Mouse (Mus musculus) ZHBTc4 (cell line): ENCODE data around the gene Magix.
"Not testable (repeated sequence)": the region's sequence is repeated elsewhere in the genome, so short reads cannot be mapped to it uniquely, and the experiment has no call there.

Source experiments
- DNase-seq: peaks from one replicate; pipeline ENCODE4 v3.0.0-alpha.2; 2011; ENCODE audit warnings: low read depth, low spot score

Gene Magix

DNA sequence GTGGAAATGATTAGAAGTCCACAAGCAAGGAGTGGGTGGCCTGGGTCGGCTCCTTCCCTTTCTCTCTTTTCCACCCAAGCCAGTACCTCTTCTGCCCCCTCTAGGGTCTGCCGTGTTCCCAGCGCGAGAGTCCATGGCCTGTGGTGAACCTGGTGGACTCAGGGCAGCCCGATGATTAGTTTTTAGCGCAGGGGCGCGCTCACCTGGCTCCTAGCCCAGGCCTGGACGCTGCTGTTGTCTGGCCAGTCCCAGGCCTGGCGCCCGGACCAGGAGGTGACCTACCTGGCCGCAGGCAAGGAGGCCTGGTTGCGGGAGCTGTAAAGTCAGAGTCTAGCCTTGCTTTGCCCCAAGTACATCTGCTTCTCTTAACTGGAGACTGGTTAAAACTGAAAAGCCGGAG, at the start of gene Magix:
Gene Magix, minus strand, starts transcription at position 388 of the 400 bp plus-strand sequence.
- no peak for DNase-seq

GRCm38 (mm10) chrX:7728922-7729265, 47.8 kb upstream of the Magix start:
- no peak for DNase-seq

GRCm38 (mm10) chrX:7728215-7728921, 47.3 kb upstream of the Magix start, which contains the start of gene Praf2:
Gene Praf2 (plus strand): TSS chrX:7728439.
- DNase-seq: peak; percentile 96

GRCm38 (mm10) chrX:7727176-7727575, 46.1 kb upstream of the Magix start:
- DNase-seq: no peak

GRCm38 (mm10) chrX:7725841-7726240, 44.8 kb upstream of the Magix start:
- DNase-seq: peak; percentile 82

- no peak for DNase-seq
Observed at GRCm38 (mm10) chrX:7724135-7724534, 43.1 kb upstream of the Magix start.

DNA sequence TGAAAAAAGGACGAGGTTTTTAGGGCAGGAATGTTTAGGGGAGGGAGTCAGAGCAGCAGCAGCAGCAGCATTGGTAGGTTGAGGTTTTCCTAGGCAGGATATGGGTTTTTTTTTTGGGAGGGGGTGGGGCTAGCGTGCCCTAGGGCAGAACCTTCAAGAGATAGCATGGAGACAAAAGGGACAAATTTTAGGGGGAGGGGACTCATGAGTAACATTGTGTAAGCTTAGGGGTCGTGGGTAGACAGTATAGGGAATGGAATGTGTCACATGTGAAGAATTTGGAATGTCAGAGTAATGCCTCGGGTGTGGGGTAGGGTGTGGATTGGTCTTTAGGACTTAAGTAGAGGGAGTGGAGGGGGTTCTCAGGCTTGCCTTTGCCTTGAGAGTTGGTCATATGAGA, 41.6 kb upstream of the Magix start:
- peak; percentile 88 for DNase-seq

GRCm38 (mm10) chrX:7722282-7722611, 41.2 kb upstream of the Magix start:
- no peak for DNase-seq

DNA sequence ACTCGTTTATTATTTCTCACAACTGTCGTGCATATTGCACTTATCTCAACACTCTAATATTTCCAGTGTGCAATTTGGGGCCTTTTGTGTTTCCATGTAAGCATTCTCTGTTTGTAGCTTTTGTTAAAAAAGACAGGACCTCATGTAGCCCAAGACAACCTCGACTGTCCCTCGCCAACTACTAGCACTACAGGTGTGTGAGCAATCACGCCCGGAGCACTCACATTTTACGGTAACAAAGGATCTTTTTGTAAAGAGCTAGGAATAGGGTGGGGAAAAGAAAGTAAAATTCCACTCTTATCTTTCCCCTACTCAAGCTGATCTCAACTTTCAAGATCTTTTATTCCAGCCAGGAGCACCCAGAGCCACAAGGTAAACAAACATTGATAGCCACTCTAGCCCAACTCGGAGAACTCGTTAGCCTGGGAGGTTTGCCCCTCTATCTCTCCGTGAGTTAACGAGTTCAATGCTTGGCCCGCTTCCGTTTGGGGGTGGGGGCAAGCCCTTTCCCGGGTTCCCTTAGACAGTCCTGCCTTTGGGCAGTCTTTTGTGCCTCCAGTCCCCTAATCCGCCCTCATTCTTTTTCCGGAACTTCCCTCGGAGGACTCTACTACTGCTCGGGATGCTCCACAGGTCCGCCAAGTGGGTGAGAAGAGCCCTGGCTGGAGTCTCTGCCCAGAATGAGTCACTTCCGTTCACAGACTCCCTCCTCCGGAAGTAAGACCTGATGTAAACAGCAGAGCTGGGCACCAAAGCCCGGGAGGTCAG, 40.6 kb upstream of the Magix start, which contains the start of gene Gm45208:
Gene Gm45208, plus strand, starts transcription at position 732 of the 768 bp plus-strand sequence.
- peak; percentile 86 for DNase-seq

- peak; percentile 51 for DNase-seq
Observed at GRCm38 (mm10) chrX:7716058-7716457, 35.0 kb upstream of the Magix start.

GRCm38 (mm10) chrX:7714135-7714899, 33.3 kb upstream of the Magix start, which contains the start of gene Wdr45:
Gene Wdr45 (plus strand): TSS chrX:7714333.
- peak; percentile 96 for DNase-seq

- not testable (repeated sequence) for DNase-seq
Observed at GRCm38 (mm10) chrX:7713764-7714134, 32.7 kb upstream of the Magix start.

GRCm38 (mm10) chrX:7696954-7697381, 15.9 kb upstream of the Magix start, which contains the start of gene Gpkow:
Gene Gpkow (plus strand): TSS chrX:7697131.
- peak; percentile 94 for DNase-seq

- no peak for DNase-seq
Observed at GRCm38 (mm10) chrX:7696520-7696919, 15.5 kb upstream of the Magix start.

GRCm38 (mm10) chrX:7692862-7693261, 11.8 kb upstream of the Magix start:
- DNase-seq: peak; percentile 63

GRCm38 (mm10) chrX:7690486-7690885, 9.4 kb upstream of the Magix start:
- no peak for DNase-seq

DNA sequence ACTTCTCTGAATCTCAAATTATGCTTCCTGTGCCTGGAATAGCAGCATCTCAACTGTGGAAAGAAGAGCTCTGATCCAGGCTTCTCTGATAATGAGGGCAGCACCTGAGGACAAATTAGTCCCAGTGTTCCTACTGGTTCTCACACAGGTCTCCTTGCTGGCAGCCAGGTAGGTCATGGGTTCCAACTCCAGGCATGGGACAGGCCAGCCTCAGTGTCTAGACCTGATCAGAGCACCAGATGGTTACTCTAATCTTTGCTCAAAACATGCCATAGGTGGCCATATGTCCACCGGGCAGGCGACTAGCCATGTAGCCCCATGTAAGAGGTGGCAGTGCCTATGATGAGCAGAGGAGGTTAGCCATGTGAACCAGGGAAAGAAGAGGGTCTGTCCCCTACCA, 7.3 kb upstream of the Magix start:
- no peak for DNase-seq

- no peak for DNase-seq
Observed at GRCm38 (mm10) chrX:7680057-7680412, 1.0 kb downstream of the Magix start.

DNA sequence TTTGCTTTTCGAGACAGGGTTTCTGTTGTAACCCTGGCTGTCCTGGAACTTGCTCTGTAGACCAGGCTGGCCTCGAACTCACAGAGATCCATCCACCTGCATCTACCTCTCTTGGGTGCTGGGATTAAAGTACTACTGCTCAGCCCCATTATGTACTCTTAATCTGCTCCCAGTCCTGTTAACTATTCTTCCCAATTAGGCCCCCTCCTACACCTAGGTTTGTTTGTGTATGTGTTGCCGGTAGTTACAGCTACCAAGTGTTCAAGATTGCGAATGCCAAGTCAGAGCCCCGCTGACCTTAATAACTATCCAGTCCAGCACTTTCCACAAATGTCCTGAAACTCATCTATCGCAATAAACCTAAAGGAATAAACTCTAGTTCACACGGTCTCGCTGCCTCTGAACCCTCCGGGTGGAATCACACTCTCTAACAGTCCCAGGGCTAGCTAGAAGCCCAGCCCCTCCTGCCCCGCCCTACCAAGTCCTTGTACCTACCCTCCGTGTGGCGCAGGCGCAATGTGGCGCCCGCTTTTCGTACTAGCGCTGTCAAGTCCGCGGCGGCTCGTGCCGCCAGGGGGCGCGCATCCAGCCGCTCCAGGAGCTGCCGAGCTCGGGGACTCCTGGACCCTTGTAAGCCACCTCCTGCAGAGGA, 1.5 kb downstream of the Magix start:
- DNase-seq: peak; percentile 97

DNA sequence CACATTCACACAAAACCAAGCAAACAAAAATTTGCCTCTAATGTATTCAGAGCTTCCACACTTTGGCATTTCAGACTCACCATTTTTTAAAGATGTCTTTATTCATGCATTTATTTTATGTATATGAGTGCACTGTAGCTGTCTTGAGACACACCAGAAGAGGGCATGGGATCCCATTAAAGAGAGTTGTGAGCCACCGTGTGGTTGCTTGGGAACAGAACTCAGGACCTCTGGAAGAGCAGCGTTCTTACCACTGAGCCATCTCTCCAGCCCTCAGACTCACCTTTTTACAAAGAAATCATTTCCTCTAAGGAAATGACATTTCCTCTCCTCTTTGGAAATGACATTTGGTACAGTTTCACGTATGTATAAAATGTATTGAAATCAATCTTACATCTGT, 2.1 kb downstream of the Magix start:
- no peak for DNase-seq

DNA sequence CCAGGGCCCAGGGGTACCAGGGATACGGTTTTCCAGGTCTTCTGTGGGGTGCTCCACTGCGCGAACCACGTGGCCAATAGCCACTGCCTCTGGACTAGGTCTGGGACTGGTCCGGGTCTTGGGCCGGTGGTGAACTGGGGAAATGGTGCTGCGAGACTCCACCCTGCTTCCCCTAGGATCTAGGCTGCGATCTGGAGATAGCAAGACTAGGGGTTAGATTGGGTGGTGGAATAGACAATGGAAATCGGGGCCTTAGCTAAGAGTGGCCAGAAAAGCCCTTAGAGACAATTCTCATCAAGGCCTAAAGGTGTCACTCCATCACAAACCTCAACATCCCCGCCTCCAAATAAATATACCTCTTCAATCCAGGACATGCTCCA, 6.1 kb downstream of the Magix start:
- peak; percentile 43 for DNase-seq
